Mouse (Mus musculus): ENCODE data around the gene Hcn1.

DNA sequence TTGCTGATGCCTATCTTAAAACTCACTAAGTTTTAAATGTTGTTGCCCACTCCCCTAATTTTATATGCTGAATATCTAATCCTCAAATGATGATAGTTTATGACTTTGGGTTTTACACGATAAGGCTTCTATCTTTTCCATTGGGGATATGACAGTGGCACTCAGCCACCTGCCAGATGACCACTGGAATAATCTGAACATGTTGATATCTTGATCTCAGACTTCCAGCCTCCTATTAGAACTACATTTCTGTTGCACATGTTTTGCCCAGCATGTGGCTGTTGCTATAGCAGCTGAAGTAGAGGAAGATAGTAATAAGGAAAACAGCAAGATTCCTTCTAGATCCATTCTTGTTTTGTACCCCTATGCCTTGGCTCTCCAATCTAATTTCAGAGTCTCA, 336.6 kb downstream of the Hcn1 start:
- TF ChIP-seq POLR2A (IDR thresholded peaks at IDR 0.05; ENCODE audit: insufficient read depth, low read depth, low read length) (no peak), CTCF (IDR thresholded peaks at IDR 0.05; ENCODE audit: insufficient read depth, low read depth, low read length) (no peak)
